Mouse (Mus musculus): ENCODE measurements around the gene Pkmyt1. TPM values are rescaled to one million over a fixed set of nuclear protein-coding genes. Genes with fewer than 3 reads are reported as not detected.
"Not testable (repeated sequence)": the region's sequence is repeated elsewhere in the genome, so short reads cannot be mapped to it uniquely, and the experiment has no call there.

Pkmyt1 gene
- total RNA-seq, 2 experiments from 2014 or later = 4.7 to 5.6 TPM

GRCm38 (mm10) chr17:23747471-23747870 is 21.3 kb downstream of the Pkmyt1 start:
- no peak for DNase-seq

GRCm38 (mm10) chr17:23748026-23748425 is 21.9 kb downstream of the Pkmyt1 start:
- no peak for DNase-seq

- DNase-seq = peak; percentile 51
Observed at GRCm38 (mm10) chr17:23748631-23749391, 22.7 kb downstream of the Pkmyt1 start.

- no peak for DNase-seq
Observed at GRCm38 (mm10) chr17:23749400-23750191, 23.5 kb downstream of the Pkmyt1 start.

- no peak for DNase-seq
Observed at GRCm38 (mm10) chr17:23755689-23756088, 29.6 kb downstream of the Pkmyt1 start.

GRCm38 (mm10) chr17:23757581-23757980 is 31.4 kb downstream of the Pkmyt1 start:
- no peak for DNase-seq

GRCm38 (mm10) chr17:23758801-23759200 is 32.7 kb downstream of the Pkmyt1 start:
- DNase-seq = no peak

- DNase-seq = no peak
Observed at GRCm38 (mm10) chr17:23760231-23760630, 34.1 kb downstream of the Pkmyt1 start.

GRCm38 (mm10) chr17:23761155-23761554 is 35.0 kb downstream of the Pkmyt1 start:
- DNase-seq = no peak

GRCm38 (mm10) chr17:23762976-23763375 is 36.8 kb downstream of the Pkmyt1 start:
- no peak for DNase-seq

- no peak for DNase-seq
Observed at GRCm38 (mm10) chr17:23770493-23770892, 44.4 kb downstream of the Pkmyt1 start.

GRCm38 (mm10) chr17:23770896-23771283 is 44.8 kb downstream of the Pkmyt1 start:
- DNase-seq = no peak

- DNase-seq = peak; percentile 97
Observed at GRCm38 (mm10) chr17:23771284-23772218, 45.4 kb downstream of the Pkmyt1 start, which contains the start of gene Flywch1. Gene Flywch1, minus strand, starts transcription at chr17:23771602.

GRCm38 (mm10) chr17:23772219-23772556 is 46.1 kb downstream of the Pkmyt1 start:
- DNase-seq = not testable (repeated sequence)

GRCm38 (mm10) chr17:23773676-23774075 is 47.5 kb downstream of the Pkmyt1 start:
- DNase-seq = no peak

- peak; percentile 83 for DNase-seq
Observed at GRCm38 (mm10) chr17:23774090-23774489, 48.0 kb downstream of the Pkmyt1 start.

GRCm38 (mm10) chr17:23776216-23776615 is 50.1 kb downstream of the Pkmyt1 start:
- DNase-seq = no peak

GRCm38 (mm10) chr17:23777141-23777540 is 51.0 kb downstream of the Pkmyt1 start:
- no peak for DNase-seq

- no peak for DNase-seq
Observed at GRCm38 (mm10) chr17:23778447-23778846, 52.3 kb downstream of the Pkmyt1 start.

- no peak for DNase-seq
Observed at GRCm38 (mm10) chr17:23783352-23783751, 57.2 kb downstream of the Pkmyt1 start.

- DNase-seq = peak; percentile 61
Observed at GRCm38 (mm10) chr17:23785561-23786471, 59.7 kb downstream of the Pkmyt1 start, which contains the start of gene Flywch2. Gene Flywch2, minus strand, starts transcription at chr17:23786081.
